Mouse (Mus musculus) erythroblast, embryonic 14.5 days (primary cell): ENCODE measurements around the gene AW549877.

ENCODE experiments used
- GATA1 ChIP-seq: IDR thresholded peaks from 2 replicates; pipeline ENCODE4 v1.6.1; 2012; ENCODE audit warnings: low read length, inconsistent platforms, mixed read lengths
- TAL1 ChIP-seq: IDR thresholded peaks from 3 replicates; pipeline ENCODE4 v1.6.1; 2012; ENCODE audit warnings: low read length, inconsistent platforms, mixed read lengths

- TF ChIP-seq TAL1 (no peak), GATA1 (no peak)
Measured at GRCm38 (mm10) chr15:3984876-3985275, 10.7 kb downstream of the AW549877 start.
